ENCODE assay signal across 8 mouse cellular contexts in genomic region chr3:42110976-42111847, GRCm38 (mm10).
DNase-seq lines count a peak whose midpoint lies in the region; ATAC-seq lines count a peak whose summit lies in the region.

No protein-coding gene starts in this region.

- no peak overlapping the region for H3K4me3 ChIP-seq in embryonic facial prominence, embryonic 13.5 days

- H3K4me1 ChIP-seq in embryonic facial prominence, embryonic 13.5 days, result no peaks in the 10 kb centered on the region

- H3K36me3 ChIP-seq in embryonic facial prominence, embryonic 13.5 days, result no peaks in the 10 kb centered on the region

- no peaks in the 10 kb centered on the region for H3K27me3 ChIP-seq in embryonic facial prominence, embryonic 13.5 days

- peak; percentile 77 for DNase-seq in 3T3-L1 (ENCODE audit: low read depth, low spot score)
- peak; percentile 45 for DNase-seq in adrenal gland, postnatal 10 days
- DNase-seq in heart, postnatal 14 days, result peak; percentile 14 to 26
- DNase-seq in layer of hippocampus, adult 8-10 months (ENCODE audit: low spot score in 2 of 2), result peak; percentile 29 to 71
- DNase-seq in lung, postnatal 10 days, result peak; percentile 34
- DNase-seq in right cerebral cortex, postnatal 10 days (ENCODE audit: low spot score in 2 of 2), result peak; percentile 86 to 88
- DNase-seq in spleen, postnatal 14 days (ENCODE audit: low spot score in 2 of 2), result no peak

- no peak overlapping the region for H3K9ac ChIP-seq in embryonic facial prominence, embryonic 13.5 days

- intact Hi-C loops in heart, postnatal 14 days (cut with DNase I), result no loop called here

- H3K27ac ChIP-seq in embryonic facial prominence, embryonic 13.5 days, result no peak overlapping the region

- H3K4me2 ChIP-seq in embryonic facial prominence, embryonic 13.5 days, result peak overlapping the region; percentile 31

- no peaks in the 10 kb centered on the region for H3K9me3 ChIP-seq in embryonic facial prominence, embryonic 13.5 days

- no peak for ATAC-seq in embryonic facial prominence, embryonic 13.5 days (ENCODE audit: insufficient number of reproducible peaks, insufficient read depth, low FRiP score, low TSS enrichment, low read depth)

- WGBS in embryonic facial prominence, embryonic 13.5 days, result 43% methylated on average over 13 of the region's 13 CpGs

Comparison
In these comparisons a context has a peak if more than half of its experiments do, and no peak if none do; other contexts are left out.
1. DNase-seq: peak in 3T3-L1 (single experiment), adrenal gland, postnatal 10 days (single experiment), heart, postnatal 14 days (2 of 2), layer of hippocampus, adult 8-10 months (2 of 2), lung, postnatal 10 days (single experiment) and right cerebral cortex, postnatal 10 days (2 of 2); none in spleen, postnatal 14 days (0 of 2).